Mouse (Mus musculus): ENCODE measurements around the gene Tmem140. TPM values are rescaled to one million over a fixed set of nuclear protein-coding genes. Genes with fewer than 3 reads are reported as not detected.

Gene Tmem140
- total RNA-seq, 1 experiment from 2014 or later = 4.9 TPM

Other genes with a start within 250 kb of the Tmem140 start
- 7.1 and 9.3 TPM in 2 replicates for gene Agbl3, start 82.7 kb upstream of the Tmem140 start, total RNA-seq (2017)
- 2.6 and 3.8 TPM in 2 replicates for gene Cyren, start 14.9 kb downstream of the Tmem140 start, total RNA-seq (2017)
- gene Wdr91, start 47.7 kb downstream of the Tmem140 start, total RNA-seq (2017) = 18.3 and 35.6 TPM in 2 replicates
- gene Stra8, start 57.0 kb downstream of the Tmem140 start, total RNA-seq (2017) = not detected in 2 replicates
- gene Slc23a4, start 125.3 kb downstream of the Tmem140 start, total RNA-seq (2017) = 0.35 and 1.4 TPM in 2 replicates

All from hematopoietic stem cell, adult 5-6 weeks (primary cell).